Mouse (Mus musculus): ENCODE results near the gene Mki67. TPM values are rescaled to one million over a fixed set of nuclear protein-coding genes. Genes with fewer than 3 reads are reported as not detected.
A peak's percentile ranks its signal among the peaks of the same experiment; 100 is the strongest.

The Mki67 gene
- total and polyA plus RNA-seq, 3 experiments: 0.16 to 1.9 (median 0.97) TPM

GRCm38 (mm10) chr7:135652781-135653180, 63.4 kb downstream of the Mki67 start:
- H3K79me2 ChIP-seq (replicated peaks; ENCODE audit: control insufficient read depth, insufficient read depth, low read length): no peaks in the 10 kb centered on the region
- intact Hi-C loops (cut with DNase I): no loop called here
- peaks cover 10% of the 10 kb centered on the region for H3K4me1 ChIP-seq (ENCODE audit: control insufficient read depth, insufficient read depth, low read length)
- no peak for TF ChIP-seq POLR2A (IDR thresholded peaks at IDR 0.05; ENCODE audit: insufficient read depth, low read depth, low read length)
- no peak for TF ChIP-seq EP300 (IDR thresholded peaks at IDR 0.05; ENCODE audit: insufficient read depth, low read depth, low read length)
- no peak for TF ChIP-seq CTCF (IDR thresholded peaks at IDR 0.05)
- H3K27ac ChIP-seq: peak overlapping the region; percentile 45
- no peak for DNase-seq
- peak overlapping the region; percentile 40 for H3K9ac ChIP-seq (ENCODE audit: low read depth, low read length)
- WGBS: 72% methylated on average over 11 of the region's 11 CpGs
- H3K4me3 ChIP-seq: peak overlapping the region; percentile 51; the same call in 1 of the 2 replicates
- H3K36me3 ChIP-seq (ENCODE audit: control insufficient read depth, insufficient read depth, low read length): no peaks in the 10 kb centered on the region
- H3K27me3 ChIP-seq (ENCODE audit: control insufficient read depth, insufficient read depth, low read length): no peaks in the 10 kb centered on the region

GRCm38 (mm10) chr7:135651831-135652511, 64.2 kb downstream of the Mki67 start:
- Histone ChIP-seq H3K79me2 (replicated peaks; ENCODE audit: control insufficient read depth, insufficient read depth, low read length) (no peaks in the 10 kb centered on the region), H3K36me3 (ENCODE audit: control insufficient read depth, insufficient read depth, low read length) (no peaks in the 10 kb centered on the region), H3K27ac (peak overlapping the region; percentile 70), H3K27me3 (ENCODE audit: control insufficient read depth, insufficient read depth, low read length) (no peaks in the 10 kb centered on the region), H3K9ac (ENCODE audit: low read depth, low read length) (peak overlapping the region; percentile 58), H3K4me3 (peak overlapping the region; percentile 51), H3K4me1 (ENCODE audit: control insufficient read depth, insufficient read depth, low read length) (peaks cover 10% of the 10 kb centered on the region)
- TF ChIP-seq EP300 (IDR thresholded peaks at IDR 0.05; ENCODE audit: insufficient read depth, low read depth, low read length) (no peak), POLR2A (IDR thresholded peaks at IDR 0.05; ENCODE audit: insufficient read depth, low read depth, low read length) (peak; percentile 51), CTCF (IDR thresholded peaks at IDR 0.05) (no peak)
- peak; percentile 65 to 68 for DNase-seq
- intact Hi-C loops (cut with DNase I): no loop called here
- WGBS: 30% methylated on average over 18 of the region's 18 CpGs

GRCm38 (mm10) chr7:135650061-135650460, 66.1 kb downstream of the Mki67 start:
- Histone ChIP-seq H3K4me3 (no peak overlapping the region), H3K27me3 (ENCODE audit: control insufficient read depth, insufficient read depth, low read length) (no peaks in the 10 kb centered on the region), H3K79me2 (replicated peaks; ENCODE audit: control insufficient read depth, insufficient read depth, low read length) (no peaks in the 10 kb centered on the region), H3K36me3 (ENCODE audit: control insufficient read depth, insufficient read depth, low read length) (no peaks in the 10 kb centered on the region), H3K9ac (ENCODE audit: low read depth, low read length) (no peak overlapping the region), H3K27ac (no peak overlapping the region; the same call in 1 of the 2 replicates), H3K4me1 (ENCODE audit: control insufficient read depth, insufficient read depth, low read length) (peaks cover 10% of the 10 kb centered on the region)
- 89% methylated on average over 5 of the region's 5 CpGs for WGBS
- intact Hi-C loops (cut with DNase I): no loop called here
- TF ChIP-seq CTCF (IDR thresholded peaks at IDR 0.05): no peak
- no peak for TF ChIP-seq POLR2A (IDR thresholded peaks at IDR 0.05; ENCODE audit: insufficient read depth, low read depth, low read length)
- no peak for TF ChIP-seq EP300 (IDR thresholded peaks at IDR 0.05; ENCODE audit: insufficient read depth, low read depth, low read length)
- peak in 1 of 2 experiments; percentile 36 for DNase-seq

- intact Hi-C loops (cut with DNase I): no loop called here
- no peaks in the 10 kb centered on the region for H3K79me2 ChIP-seq (replicated peaks; ENCODE audit: control insufficient read depth, insufficient read depth, low read length)
- 93% methylated on average over 1 of the region's 1 CpGs for WGBS
- TF ChIP-seq POLR2A (IDR thresholded peaks at IDR 0.05; ENCODE audit: insufficient read depth, low read depth, low read length): no peak
- TF ChIP-seq EP300 (IDR thresholded peaks at IDR 0.05; ENCODE audit: insufficient read depth, low read depth, low read length): no peak
- no peak for TF ChIP-seq CTCF (IDR thresholded peaks at IDR 0.05)
- H3K27ac ChIP-seq: peak overlapping the region; percentile 24
- no peak for DNase-seq
- H3K4me3 ChIP-seq: no peak overlapping the region
- peaks cover 10% of the 10 kb centered on the region for H3K4me1 ChIP-seq (ENCODE audit: control insufficient read depth, insufficient read depth, low read length)
- no peak overlapping the region for H3K9ac ChIP-seq (ENCODE audit: low read depth, low read length)
- H3K36me3 ChIP-seq (ENCODE audit: control insufficient read depth, insufficient read depth, low read length): no peaks in the 10 kb centered on the region
- H3K27me3 ChIP-seq (ENCODE audit: control insufficient read depth, insufficient read depth, low read length): no peaks in the 10 kb centered on the region
Measured at GRCm38 (mm10) chr7:135649306-135649705, 66.9 kb downstream of the Mki67 start.

GRCm38 (mm10) chr7:135648821-135649220, 67.3 kb downstream of the Mki67 start:
- H3K27me3 ChIP-seq (ENCODE audit: control insufficient read depth, insufficient read depth, low read length): no peaks in the 10 kb centered on the region
- 32% methylated on average over 8 of the region's 8 CpGs for WGBS
- H3K4me1 ChIP-seq (ENCODE audit: control insufficient read depth, insufficient read depth, low read length): peaks cover 10% of the 10 kb centered on the region
- no peak for TF ChIP-seq CTCF (IDR thresholded peaks at IDR 0.05)
- TF ChIP-seq EP300 (IDR thresholded peaks at IDR 0.05; ENCODE audit: insufficient read depth, low read depth, low read length): 0 out of 2 replicates have a peak, but pooled peaks have one; percentile 26
- H3K79me2 ChIP-seq (replicated peaks; ENCODE audit: control insufficient read depth, insufficient read depth, low read length): no peaks in the 10 kb centered on the region
- H3K36me3 ChIP-seq (ENCODE audit: control insufficient read depth, insufficient read depth, low read length): no peaks in the 10 kb centered on the region
- H3K9ac ChIP-seq (ENCODE audit: low read depth, low read length): no peak overlapping the region
- DNase-seq: no peak
- H3K4me3 ChIP-seq: no peak overlapping the region
- peak overlapping the region; percentile 24 for H3K27ac ChIP-seq
- intact Hi-C loops (cut with DNase I): no loop called here

GRCm38 (mm10) chr7:135646976-135647375, 69.2 kb downstream of the Mki67 start:
- intact Hi-C loops (cut with DNase I): no loop called here
- TF ChIP-seq CTCF (IDR thresholded peaks at IDR 0.05): no peak
- TF ChIP-seq EP300 (IDR thresholded peaks at IDR 0.05; ENCODE audit: insufficient read depth, low read depth, low read length): no peak
- no peak for TF ChIP-seq POLR2A (IDR thresholded peaks at IDR 0.05; ENCODE audit: insufficient read depth, low read depth, low read length)
- WGBS: 74% methylated on average over 6 of the region's 6 CpGs

More at GRCm38 (mm10) chr7:135646976-135647375, 69.2 kb downstream of the Mki67 start:
- no peak for DNase-seq
- Histone ChIP-seq H3K4me3 (no peak overlapping the region), H3K79me2 (replicated peaks; ENCODE audit: control insufficient read depth, insufficient read depth, low read length) (no peaks in the 10 kb centered on the region), H3K4me1 (ENCODE audit: control insufficient read depth, insufficient read depth, low read length) (peaks cover 8% of the 10 kb centered on the region), H3K27me3 (ENCODE audit: control insufficient read depth, insufficient read depth, low read length) (no peaks in the 10 kb centered on the region), H3K36me3 (ENCODE audit: control insufficient read depth, insufficient read depth, low read length) (no peaks in the 10 kb centered on the region), H3K27ac (no peak overlapping the region), H3K9ac (ENCODE audit: low read depth, low read length) (no peak overlapping the region)
